Mouse (Mus musculus) Muller cell, postnatal 12 days (primary cell): Measurements from ENCODE around the gene Fbxl13.

ENCODE experiments used
- DNase-seq: peaks from one replicate; pipeline ENCODE4 v3.0.0-alpha.2; 2015; ENCODE audit errors: inconsistent ontology term

Gene Fbxl13

DNA sequence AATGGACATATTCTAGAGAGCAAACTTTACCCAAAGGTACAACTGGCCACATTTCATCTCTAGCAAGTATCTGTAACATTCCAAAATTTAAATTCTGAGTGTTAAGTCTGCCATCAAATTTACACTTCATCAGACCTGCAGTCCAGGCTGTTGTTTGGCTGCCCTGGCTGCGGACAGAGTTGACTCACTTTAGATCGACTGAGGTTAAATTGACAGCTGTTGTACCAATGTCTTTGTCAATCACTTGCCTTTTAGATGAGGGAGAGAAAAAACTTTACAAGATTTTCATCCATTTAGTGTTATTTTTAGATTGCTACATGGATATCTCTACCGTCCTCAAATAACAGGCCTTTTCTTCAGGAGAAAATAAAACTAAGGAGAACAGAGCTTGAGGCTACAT, 126.3 kb downstream of the Fbxl13 start:
- no peak for DNase-seq

DNA sequence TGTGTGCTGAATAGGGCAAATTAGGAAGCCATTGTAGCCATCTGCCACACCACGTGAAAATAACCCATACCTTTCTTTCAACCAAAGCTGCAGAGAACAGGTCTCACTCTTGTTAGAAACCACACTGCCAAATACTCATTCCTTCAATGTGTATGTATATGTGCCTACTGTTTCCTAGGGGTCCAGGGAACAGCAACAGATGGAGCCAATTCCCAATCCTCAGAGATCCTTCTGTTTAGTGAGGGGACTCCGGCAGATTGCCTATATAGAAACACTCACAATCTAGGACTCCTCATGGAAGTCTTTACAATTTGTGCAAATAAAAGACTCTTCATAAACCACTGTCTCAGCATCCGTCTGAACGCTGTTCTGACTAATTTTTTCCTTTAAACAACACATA, 127.2 kb downstream of the Fbxl13 start:
- DNase-seq = no peak

DNA sequence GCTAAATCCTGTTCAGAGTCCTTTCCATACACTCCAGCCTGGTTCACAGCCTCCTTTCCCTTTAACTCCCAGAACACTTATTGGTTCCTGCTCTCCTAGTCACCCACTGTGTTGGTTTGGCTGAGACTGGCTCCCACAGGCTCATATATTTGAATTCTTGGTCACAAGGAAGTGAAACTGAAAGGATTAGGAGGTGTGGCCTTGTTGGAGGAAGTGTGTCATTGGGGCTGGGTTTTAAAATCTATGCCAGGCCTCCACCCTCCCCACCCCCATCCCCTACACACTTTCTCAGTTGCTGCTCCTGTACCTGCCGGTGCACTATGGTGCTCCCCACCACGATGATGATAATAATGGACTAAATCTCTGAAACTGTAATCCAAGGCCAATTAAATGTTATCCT, 127.9 kb downstream of the Fbxl13 start:
- DNase-seq = no peak

DNA sequence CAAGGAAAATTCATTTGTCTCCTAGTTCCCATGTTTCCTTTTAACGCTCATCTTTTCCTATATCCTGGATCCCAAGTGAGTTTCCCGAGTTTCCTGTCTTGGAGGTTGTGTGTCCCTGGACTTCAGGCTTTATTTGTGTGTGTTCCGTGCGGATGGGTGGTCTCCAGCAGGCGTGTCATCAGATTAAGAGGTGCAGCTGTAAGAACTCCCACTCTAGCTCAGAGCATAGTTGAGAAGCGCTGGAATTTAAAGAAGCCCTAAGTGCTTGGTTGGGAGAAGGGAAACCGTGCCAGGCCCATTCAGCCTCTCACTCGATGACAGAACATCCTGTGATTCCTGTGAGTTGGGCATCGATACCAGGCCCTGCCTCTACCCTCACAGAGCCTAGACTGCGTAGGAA, 132.1 kb downstream of the Fbxl13 start:
- no peak for DNase-seq

DNA sequence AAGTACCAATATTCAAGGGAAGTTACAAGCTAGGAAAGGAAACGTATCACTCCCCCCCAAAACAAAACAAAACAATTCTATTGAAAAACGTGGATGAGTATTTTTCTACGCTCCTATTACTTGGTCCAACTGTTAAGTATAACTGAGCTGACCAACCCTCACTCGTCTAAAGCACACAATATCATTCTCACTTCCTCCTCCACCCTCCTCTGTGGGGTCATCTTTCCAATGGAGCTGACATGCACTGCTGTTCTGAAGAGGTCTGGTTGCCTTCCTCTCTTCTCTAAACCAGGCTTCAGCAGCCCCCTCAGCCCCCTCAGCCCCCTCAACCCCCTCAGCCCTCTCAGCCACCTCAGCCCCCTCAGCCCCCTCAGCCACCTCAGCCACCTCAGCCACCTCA, 135.6 kb downstream of the Fbxl13 start:
- no peak for DNase-seq

DNA sequence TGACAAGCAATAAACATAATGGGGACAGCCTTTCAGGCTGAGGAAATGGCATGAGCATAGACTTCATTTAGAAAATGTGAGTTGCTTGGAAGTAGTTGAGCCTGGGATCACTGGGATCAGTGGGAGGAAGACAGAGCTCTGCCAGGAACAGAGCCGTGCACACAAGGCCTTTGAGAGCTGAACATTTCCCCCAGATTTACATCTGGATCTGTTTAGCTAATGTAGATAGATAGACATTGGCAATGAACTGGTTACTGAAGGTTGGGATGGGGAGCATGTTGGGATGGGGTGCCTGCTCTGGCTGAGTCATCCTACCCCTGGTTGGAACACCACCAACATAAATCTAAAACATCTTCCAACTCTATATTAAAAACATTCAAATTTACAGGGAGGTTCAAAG, 138.5 kb downstream of the Fbxl13 start:
- DNase-seq = no peak

DNA sequence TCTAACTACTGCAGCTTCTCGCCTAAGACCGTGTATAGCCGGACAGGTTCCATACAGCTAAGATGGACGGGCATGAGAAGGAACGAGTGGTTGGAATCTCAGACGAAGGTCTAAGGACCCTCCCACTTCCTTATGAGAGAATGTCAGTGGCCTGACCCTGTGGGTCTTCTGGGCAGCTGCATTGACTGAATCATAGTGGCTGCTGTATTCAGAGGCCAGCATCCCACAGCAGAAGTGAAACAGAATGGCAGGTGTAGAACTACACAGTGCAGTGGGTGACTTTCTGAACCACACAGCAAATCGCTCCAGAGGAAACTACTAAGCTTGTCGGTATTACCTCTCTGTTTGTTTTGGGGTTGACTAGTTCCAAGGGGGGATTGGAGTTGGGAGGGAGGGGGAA, 140.3 kb downstream of the Fbxl13 start:
- no peak for DNase-seq

DNA sequence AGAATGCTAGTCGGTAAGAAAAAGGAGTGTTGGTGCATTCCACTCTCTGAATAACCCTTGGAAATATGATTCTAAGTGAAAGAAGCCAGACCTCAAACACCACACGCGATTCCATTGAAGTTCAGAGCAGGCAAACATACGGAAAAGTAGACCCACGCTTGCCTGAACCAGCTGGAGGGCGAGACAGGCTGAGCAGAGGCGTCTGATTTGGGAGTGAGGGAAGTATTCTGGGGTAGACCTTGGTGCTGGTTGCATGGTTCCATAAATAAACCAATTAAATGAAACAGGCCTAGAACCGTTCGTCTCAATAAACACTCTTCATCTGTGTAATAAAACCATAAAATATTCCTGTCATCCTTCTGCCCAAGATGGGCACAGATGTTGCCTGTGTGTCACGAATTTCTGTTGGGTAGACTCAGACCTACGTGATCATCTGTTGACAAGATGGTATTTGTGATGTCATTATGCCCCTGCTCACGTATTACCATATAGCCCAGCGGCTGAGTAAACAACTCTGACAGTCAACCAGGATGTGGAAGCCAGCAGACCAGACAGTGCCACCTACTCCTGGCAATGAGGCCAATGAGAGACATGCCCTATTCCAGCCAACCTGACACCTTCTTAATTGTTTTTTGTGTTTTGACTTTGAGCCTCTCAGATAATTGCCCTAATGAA, 142.4 kb downstream of the Fbxl13 start:
- no peak for DNase-seq

DNA sequence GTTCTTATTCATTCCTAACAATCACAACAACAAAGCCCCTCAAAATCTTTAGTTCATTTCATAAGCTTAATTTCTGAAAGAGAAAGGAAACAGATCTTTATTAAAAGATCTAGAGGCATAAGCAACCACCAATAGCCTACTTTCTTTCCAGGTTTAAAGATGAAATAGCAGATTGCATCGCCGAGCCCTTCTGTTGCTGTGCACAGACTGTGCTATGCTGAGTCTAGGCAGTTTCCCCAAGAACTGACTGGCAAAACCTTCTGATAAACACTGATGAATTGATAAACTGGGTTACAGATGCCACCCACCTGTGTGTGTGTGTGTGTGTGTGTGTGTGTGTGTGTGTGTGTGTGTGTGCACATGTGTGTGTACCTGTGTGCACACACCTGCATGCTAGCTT, 144.5 kb downstream of the Fbxl13 start:
- no peak for DNase-seq

DNA sequence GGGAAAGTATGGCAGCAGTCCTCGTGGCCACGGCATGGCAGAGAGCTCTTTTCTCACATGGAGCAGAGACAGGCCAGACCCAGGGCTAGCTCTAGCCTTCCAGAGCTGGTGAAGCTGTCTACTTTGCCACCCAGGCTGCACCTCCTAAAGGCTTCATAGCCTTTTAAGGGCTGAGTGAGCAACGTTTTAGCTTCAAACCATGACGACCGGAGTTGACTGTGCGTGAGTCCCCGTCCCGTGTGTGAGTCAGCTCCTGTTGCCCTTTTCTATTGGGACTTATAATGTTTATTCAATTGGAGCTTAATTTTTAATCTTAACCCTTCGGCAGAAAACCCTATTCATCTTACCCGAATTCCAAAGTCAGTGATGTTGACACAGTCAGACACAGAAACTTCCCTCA, 145.3 kb downstream of the Fbxl13 start:
- DNase-seq = no peak

DNA sequence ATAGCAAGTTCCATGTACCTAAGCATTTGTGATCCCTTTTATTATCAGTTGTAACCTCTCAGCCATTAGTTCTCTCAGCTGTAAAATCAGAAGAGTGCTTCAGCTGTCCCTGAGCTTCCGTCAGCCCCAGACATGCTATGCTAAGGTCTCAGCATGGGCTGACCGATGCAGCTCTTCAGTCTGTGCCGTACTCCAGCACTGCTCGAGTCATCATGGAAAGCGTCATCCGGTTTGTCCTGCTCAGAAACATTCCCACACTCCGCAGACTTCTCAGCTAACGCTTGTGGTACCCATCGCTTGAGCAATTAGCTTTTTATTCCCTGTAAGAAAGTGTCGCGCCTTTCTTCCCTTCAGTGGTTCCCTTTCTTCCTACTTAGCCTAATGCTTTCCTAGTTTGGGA, 146.5 kb downstream of the Fbxl13 start:
- no peak for DNase-seq

DNA sequence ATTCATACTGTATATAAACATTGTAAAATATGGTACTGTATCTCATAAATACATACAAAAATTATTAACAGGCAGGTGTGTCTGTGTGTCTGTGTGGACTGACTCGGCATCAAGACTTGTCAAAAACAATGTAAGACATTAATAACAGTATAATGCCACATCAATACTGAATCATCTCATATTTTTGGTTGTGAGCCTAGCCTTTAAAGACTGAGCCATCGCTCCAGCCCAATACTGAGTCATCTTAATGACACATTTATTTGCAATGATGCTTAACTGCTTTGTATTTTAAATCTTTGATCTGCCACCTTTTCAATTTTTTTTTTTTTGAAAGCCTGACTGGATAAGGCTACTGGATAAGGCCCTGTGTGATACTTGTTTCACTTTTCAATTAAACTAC, 146.9 kb downstream of the Fbxl13 start:
- DNase-seq = peak; percentile 60

DNA sequence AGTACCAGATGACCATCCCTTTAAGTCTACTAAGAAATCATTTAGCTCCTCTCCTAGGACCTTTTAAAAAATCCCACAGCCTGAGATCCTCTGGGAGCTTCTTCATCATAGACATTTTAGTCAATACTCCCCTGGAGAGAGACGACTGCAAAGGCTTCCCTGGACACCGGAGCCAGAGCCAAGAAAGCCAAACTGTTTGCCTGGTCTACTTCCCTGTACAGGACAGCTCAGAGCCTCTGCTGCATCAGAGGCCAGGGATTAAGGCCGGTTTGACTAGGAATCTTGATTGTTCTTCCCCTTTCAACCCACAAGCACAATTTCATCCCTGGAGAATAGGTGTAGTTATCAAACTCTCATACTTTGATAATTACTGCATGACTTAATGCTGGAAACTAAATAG, 148.6 kb downstream of the Fbxl13 start:
- DNase-seq = no peak

DNA sequence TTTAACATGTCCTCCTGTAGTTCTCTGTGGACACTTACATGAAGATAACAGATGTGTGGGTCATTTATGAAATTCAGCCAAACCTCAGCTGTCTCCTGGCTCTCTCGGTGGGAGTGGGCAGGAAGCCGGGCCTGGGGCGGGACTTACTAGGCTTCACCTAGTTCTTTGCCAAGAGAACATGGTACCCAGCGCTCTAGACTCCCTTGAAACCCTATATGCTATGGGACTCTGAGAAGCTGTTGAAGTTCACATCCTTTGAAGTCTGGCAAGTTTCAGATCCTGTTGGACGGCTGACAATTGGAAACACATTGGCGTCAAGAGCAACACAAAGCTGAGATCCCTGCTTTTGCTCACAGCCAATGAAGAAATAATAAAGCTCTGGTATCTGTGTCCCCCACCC, 149.1 kb downstream of the Fbxl13 start:
- no peak for DNase-seq

DNA sequence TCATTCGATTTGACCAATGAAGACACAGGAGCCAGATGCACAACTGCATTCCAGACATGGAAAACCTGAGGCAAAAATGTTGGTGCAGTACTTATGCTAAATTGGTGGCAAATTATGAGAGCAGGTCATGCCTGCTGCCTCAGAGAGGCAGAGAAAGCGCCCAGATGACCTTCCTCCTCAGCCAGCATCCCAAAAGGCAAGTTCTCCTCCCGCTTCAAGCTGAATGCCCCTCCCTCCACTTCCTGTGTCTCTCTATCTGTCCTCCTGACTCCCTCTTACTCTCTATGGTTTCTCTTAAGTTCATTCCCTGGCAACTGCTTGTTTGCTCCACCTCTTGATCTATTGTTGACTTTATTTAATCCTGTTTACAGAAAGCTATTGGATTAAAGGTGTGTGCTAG, 150.7 kb downstream of the Fbxl13 start:
- DNase-seq = no peak

DNA sequence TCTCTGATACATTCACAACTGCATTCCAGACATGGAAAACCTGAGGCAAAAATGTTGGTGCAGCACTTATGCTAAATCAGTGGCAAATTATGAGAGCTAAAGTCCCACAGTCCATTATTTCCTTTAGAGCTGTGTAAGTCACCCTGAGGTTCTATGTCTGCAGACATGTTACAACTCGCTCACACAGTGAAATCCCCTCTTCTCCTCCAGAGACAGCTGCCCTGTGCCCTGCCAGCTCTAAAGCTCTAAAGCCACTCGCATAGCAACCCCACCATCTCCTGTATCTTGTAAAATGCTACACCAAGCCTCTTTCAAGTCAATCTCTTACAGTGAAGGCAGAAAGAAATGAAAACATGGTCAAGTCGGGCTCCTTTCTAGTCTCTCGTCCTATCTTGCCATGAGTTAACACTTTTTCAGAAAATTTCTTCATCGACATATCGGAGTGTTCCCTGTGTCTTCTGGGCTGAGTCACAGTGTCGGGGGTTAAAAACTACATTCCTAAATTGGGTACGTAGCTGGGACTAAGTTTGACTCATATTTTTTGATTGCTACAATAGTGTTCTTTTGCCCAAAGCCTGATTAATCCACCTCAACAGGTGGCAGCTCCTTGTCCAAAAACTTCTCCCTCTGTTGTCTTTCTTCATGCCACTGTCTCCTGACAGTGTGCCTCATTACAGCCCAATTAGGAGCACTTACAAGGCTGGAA, 152.0 kb downstream of the Fbxl13 start:
- peak; percentile 74 for DNase-seq

DNA sequence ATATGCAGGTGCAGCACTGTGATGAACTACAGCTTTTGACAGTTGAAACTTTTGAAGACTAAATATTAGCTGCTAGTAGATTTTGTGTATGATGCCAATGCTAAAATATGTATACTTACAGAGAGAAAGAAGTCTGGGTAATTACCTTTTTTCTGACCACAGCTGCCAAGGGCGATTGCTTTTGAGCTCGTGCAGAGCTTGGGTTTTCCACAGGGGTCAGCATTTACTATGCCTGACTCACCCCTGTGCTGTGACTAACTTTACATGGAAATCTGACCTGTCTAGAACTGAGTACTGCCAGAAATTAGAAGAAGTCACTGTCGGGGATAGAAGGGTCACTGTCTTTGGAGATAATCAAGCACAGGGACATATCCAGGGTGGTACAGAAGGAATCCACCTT, 153.2 kb downstream of the Fbxl13 start:
- DNase-seq = no peak

DNA sequence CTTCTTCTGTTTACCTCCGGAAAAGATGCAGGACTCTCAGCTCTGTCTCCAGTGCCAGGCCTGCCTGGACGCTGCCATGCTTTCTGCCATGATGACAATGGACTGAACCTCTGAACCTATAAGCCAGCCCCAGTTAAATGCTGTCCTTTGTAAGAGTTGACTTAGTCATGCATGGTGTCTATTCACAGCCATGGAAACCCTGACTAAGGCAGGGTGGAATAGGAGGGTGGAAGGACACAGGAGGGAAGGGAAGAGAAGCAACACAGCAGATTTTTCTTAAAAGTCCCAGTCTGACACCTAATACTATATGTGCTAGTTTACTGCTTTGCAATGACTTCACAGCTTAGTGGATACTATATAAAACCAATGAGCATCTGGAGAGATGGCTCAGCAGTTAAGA, 154.0 kb downstream of the Fbxl13 start:
- DNase-seq = no peak

DNA sequence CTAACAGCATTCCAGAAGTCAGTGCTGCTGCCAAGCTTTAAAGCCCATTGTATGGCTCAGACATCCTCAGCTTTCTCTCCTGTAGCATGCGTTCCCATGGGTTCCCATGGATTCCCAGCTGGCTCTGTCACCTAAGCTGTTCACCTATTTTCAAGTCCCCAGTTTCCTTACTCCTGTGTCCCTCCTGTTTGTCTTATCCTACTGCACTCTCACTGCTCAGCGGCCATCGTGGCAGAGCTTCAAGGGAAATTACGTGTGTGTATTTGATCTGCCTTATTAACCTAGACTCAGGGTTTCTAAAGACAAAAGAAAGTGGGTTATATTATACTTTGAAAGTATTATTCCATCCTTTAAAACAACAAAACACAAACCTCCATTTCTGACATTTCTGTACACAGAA, 156.3 kb downstream of the Fbxl13 start:
- no peak for DNase-seq

DNA sequence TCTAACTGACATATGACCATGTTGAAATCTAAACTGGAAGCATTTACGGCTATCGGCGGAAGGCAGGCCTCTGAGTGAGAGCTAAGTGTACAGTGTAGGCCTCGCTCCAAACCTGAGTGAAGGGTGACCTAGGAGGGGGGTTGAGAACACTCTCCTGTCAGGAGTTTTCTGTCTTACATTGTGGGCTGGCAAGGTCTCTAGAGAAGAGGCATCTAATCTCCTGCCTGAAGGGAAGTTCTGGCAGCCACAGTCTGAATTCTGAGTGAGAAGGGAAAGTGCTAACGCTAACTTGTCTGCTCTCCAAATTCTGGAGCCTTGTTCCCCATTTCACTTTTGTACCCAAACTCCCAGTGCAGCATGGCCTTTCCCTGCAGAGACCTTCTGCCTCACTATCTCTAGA, 156.9 kb downstream of the Fbxl13 start:
- no peak for DNase-seq

DNA sequence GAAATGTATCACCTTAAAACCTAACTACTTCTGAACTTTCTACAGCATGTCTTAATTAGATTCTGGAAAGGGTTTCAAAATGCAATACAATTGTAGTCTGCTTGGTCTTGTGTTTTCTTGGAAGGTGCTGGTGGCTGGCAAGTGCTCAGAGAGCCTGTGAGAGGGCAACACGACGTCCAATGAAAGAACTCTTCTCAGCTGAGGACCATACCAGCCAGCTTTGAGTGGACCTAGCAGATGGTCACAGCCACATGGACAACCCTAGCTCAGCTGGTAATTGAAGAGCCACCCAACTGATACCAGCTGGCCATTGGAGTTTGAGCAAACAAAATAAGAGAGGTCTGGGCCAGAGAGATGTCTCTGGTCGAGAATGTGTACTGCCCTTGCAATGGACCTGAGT, 157.7 kb downstream of the Fbxl13 start:
- no peak for DNase-seq

DNA sequence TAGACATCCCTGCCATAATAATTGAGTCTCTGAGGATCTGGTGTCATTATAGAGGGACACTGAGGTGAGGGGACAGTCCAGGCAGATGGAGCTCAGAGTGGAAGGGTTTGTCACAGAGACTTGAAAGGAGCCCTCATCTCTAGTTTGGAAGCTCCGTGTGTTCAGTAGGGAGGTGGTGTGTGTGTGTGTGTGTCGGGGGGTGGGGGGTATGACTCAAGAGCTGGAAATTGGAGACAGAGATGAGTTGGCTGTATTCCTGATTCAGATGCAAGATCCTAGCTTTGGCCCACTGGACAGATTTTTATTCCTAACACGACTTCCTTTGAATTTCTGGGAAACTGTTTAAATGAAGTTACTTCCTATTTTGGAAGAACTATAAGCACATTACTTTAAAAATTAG, 158.1 kb downstream of the Fbxl13 start:
- no peak for DNase-seq

DNA sequence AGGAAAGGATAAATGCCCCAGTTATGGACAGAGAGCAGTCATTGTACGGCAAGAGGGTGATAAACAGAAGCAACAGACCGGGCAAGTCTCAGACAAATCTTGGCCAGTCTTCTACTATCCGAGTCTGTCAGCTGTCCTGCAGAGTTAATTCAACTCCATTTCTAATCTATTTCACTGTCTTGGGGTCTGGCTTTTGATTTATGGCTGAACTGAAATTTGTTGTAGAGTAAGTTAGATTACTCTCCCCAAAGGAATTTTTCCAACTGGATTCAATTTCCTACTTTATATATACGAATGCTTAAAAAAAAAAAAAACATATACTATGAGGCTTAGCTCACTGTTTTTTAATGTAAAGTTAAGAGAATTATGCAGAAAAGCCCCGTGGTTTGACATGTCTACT, 158.6 kb downstream of the Fbxl13 start:
- no peak for DNase-seq
